Mouse (Mus musculus) left cerebral cortex, postnatal 14 days (tissue): ENCODE results near the gene R3hdml. TPM values are rescaled to one million over a fixed set of nuclear protein-coding genes. Genes with fewer than 3 reads are reported as not detected.

ENCODE experiments used
- DNase-seq, 2 experiments: peaks; one replicate each; pipeline ENCODE4 v3.0.0; 2021 to 2022; ENCODE audit warnings: low spot score in 2 of 2, mixed read lengths in 1 of 2
- intact Hi-C: fragments of 180-260 bp; cut with DNase I; formaldehyde crosslinking; loops from one replicate; pipeline ENCODE4 v1.15.1; 2025
- total RNA-seq, 2 experiments: library from RNA; stranded (reverse); gene quantifications; 2 replicates each; pipeline ENCODE4 v1.2.3; 2021

The R3hdml gene
- total RNA-seq, 2 experiments from 2014 or later = not detected

DNA sequence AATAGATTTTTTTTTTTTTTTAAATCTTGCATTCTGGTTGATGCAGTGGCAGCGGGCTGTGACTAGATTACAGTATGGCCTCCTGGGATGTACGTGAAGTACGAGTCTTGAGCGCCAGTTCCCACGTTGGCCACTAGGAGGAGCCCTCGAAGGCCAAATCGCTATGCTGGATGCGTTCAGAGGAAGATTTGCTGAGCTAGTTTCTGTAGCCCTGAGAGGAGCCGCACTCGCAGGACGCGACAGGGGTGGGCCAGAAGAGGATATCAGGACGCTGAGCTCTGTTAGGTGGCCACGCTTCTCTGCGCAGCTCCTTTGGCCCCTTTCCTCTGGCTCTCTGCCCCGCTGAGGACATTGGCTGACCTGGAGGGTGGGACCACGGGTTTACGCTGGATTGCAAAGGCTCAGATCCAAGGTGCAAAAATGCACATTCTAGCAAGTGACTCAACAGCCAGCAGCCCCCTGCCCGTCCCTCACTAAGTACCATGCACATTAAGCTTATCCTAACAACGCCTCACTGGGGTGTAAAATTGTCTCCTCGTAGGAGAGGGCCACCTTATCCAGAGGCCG, 42.9 kb downstream of the R3hdml start:
- intact Hi-C loops = loop anchor here (2.0 to 10.0 kb wide), 3 partner anchors 64 to 290 kb away; partner anchors contain the start of gene Ccn5
- peak; percentile 96 for DNase-seq

DNA sequence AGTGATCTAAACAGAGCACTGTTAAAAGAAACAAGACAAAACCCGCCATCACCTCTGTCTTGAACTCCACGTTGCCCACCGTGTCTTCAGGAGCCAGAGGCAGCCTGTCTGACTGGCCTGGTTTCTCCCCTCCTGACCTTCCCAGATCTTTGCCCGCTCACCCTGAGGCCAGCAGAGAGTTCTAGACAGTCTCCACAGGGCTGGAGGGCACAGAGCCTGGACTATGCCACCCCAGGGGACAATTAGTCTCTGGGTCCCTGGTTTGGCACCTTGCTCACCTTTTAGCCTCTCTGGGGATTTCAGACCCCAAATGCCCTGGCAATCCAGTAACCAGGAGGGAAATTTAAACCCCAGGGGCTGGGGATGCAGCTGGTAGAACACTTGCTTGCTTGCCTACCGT, 45.3 kb downstream of the R3hdml start:
- intact Hi-C loops = loop anchor here (10.0 kb wide), 2 partner anchors 177 to 287 kb away; partner anchors contain the start of gene Ccn5
- no peak for DNase-seq

- intact Hi-C loops = loop anchor here (10.0 kb wide), 2 partner anchors 176 to 286 kb away; partner anchors contain the start of gene Ccn5
- DNase-seq = no peak
Measured at GRCm38 (mm10) chr2:163538410-163538809, 46.3 kb downstream of the R3hdml start.

GRCm38 (mm10) chr2:163539321-163540040, 47.4 kb downstream of the R3hdml start:
- DNase-seq = no peak
- intact Hi-C loops = loop anchor here (10.0 kb wide), 2 partner anchors 175 to 285 kb away; partner anchors contain the start of gene Ccn5

GRCm38 (mm10) chr2:163540231-163541117, 48.4 kb downstream of the R3hdml start:
- intact Hi-C loops = no loop called here
- DNase-seq = no peak

GRCm38 (mm10) chr2:163541568-163542182, 49.6 kb downstream of the R3hdml start:
- no peak for DNase-seq
- intact Hi-C loops = no loop called here

DNA sequence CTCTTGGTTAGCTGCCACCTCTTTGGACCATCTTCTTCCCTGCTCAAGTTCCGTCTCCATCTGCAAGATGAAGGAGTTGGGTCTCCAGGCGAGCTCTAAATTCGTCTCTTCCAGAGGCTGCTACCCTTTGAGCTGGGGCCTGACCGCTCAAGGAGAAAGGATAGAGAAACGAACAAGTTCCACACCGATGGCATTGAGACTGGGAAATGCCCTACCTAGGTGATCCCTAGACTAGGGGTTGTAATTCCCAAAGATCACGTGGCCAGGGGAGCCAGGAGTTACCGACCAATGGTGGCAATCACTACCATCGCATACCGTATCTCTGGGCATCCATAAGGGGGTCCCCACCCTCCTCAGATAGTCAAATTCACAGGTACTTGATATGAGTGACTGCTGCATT, 50.6 kb downstream of the R3hdml start:
- DNase-seq = no peak
- intact Hi-C loops = no loop called here

- no peak for DNase-seq
- intact Hi-C loops = no loop called here
Measured at GRCm38 (mm10) chr2:163546623-163547318, 54.7 kb downstream of the R3hdml start.

DNA sequence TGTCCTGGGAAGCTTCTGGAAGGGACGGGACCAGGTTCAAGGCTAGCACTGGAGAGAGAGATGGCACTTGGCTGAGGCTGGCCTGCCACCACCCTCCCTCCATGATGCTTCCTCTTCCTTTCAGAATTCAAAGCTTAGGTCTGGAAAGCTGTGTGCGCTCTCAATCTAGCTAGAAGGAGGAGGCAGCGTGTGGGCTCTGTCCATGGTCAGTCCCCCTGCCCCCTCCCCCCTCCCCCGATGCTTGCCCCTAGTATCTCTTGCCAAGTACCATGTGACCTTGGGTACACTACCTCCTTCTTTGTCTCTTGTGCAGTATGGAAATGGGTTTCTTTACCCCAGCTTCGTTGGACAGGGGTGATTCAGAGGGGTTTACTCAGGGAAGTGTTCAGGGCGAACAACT, 56.7 kb downstream of the R3hdml start:
- intact Hi-C loops = no loop called here

GRCm38 (mm10) chr2:163549786-163550185, 57.7 kb downstream of the R3hdml start:
- no peak for DNase-seq
- intact Hi-C loops = no loop called here

More for the DNA sequence above, 56.7 kb downstream of the R3hdml start:
- DNase-seq = no peak

Other genes with a start within 250 kb of the R3hdml start
- gene Jph2, start 94.3 kb upstream of the R3hdml start, total RNA-seq = under 1 TPM; 0.51 to 0.72 TPM
- 10 to 100 TPM; 20.5 to 21.4 TPM for gene Oser1, start 67.6 kb upstream of the R3hdml start, total RNA-seq
- 10 to 100 TPM; 83.4 to 91.7 TPM for gene Gdap1l1, start 53.8 kb upstream of the R3hdml start, total RNA-seq
- gene Fitm2, start 19.7 kb upstream of the R3hdml start, total RNA-seq = 10 to 100 TPM; 18.8 to 18.9 TPM
- gene Hnf4a, start 14.5 kb downstream of the R3hdml start, total RNA-seq = not detected
- gene Ttpal, start 110.0 kb downstream of the R3hdml start, total RNA-seq = 10 to 100 TPM; 66.7 to 70.6 TPM
- gene Serinc3, start 152.8 kb downstream of the R3hdml start, total RNA-seq = 100 to 1,000 TPM; 221 to 248 TPM
- gene Pkig, start 166.1 kb downstream of the R3hdml start, total RNA-seq = 100 to 1,000 TPM; 101 to 114 TPM